Mouse (Mus musculus) liver, embryonic 14.5 days (tissue): ENCODE measurements at regions not wholly inside any gene's neighbourhood (a gene's known extent, or its start where the extent isn't known, plus 50 kb on each side); places are given as distances from the start of the nearest gene placed in this dataset.

ENCODE experiments used
- CTCF ChIP-seq: IDR thresholded peaks from 2 replicates; pipeline ENCODE4 v1.5.1; 2016; ENCODE audit warnings: antibody characterized with exemption, low read depth, control low read depth
- EP300 ChIP-seq: IDR thresholded peaks from 2 replicates; pipeline ENCODE4 v1.6.1; 2016; ENCODE audit warnings: antibody characterized with exemption, low read depth

DNA sequence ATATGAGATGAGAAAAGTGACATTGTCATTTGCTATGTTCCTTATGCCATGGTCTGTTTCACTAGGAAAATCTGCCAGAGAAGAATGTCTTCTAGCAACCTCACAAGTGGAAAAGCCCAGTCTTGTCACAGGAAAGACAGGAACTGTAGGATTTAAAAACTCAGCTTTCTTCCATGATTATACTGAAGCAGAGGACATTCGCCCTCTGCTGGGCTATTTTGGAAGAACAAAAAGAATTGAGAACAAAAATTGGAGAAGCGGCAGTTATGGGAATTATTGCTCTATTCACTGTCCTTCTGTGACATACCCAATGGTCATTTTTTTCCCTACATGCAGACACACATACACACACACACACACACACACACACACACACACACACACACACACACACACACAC lies 234.9 kb upstream of the Chl1 start:
- TF ChIP-seq EP300 (no peak), CTCF (peak; percentile 23; the same call in 1 of the 2 replicates)
